Mouse (Mus musculus) spleen, adult 2 months (tissue): ENCODE data around the gene Ndufs6.

Experiments used
- CTCF ChIP-seq: fragments of 200-500 bp; IDR thresholded peaks from 2 replicates; pipeline ENCODE4 v1.5.1; 2011; ENCODE audit warnings: mild to moderate bottlenecking, inconsistent platforms; ENCODE audit not compliant: insufficient read depth, insufficient read length, insufficient replicate concordance; ENCODE audit errors: extremely low read depth
- POLR2A ChIP-seq: fragments of 200-500 bp; IDR thresholded peaks from 2 replicates; pipeline ENCODE4 v1.6.1; 2011; ENCODE audit warnings: low read depth, low read length, inconsistent platforms

DNA sequence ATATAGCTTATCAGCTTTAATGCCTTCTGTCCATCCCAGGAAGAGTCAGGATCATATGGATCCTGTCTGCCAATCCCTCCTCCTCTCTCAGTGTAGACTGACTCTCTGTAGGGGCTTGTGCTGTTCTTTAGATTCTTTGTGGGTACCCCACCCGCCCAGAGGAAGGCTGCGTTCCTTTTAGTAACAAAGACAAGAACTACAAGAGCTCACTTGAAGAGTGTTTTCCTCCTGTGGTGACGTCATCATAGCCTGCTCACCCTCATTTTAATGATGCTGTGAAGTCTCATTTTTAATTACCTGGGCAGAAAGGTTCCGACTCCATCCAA is 22.3 kb downstream of the Ndufs6 start:
- no peak for TF ChIP-seq CTCF
- TF ChIP-seq POLR2A = no peak
